Mouse (Mus musculus): ENCODE measurements around the gene Dpp9.

Gene Dpp9

DNA sequence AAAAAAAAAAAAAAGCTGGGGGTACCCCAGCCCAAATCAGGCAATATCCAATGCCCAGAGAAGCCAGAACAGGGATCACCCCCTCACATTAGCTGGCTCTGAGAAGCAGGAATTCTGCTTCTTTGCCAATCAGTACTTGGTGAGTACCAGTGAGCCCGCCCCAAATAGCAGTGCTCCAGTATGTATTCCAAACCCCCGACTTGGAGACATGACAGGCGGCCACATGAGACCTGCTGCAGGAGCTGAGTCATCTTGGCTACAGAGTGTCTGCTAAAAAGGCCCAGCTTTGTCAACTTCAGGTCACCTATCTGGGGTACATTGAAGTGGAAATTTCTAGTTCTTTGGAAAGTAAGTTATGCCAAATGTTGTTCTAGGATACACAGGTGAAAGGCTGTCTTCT, 7.9 kb upstream of the Dpp9 start:
- no peak for DNase-seq

- DNase-seq = no peak
Measured at GRCm38 (mm10) chr17:56224916-56225315, 6.2 kb upstream of the Dpp9 start.

GRCm38 (mm10) chr17:56219805-56220204, 1.1 kb upstream of the Dpp9 start:
- no peak for DNase-seq

- no peak for DNase-seq
Measured at GRCm38 (mm10) chr17:56219251-56219650, 546 bp upstream of the Dpp9 start.

- DNase-seq = no peak
Measured at GRCm38 (mm10) chr17:56217670-56218069, 1.0 kb downstream of the Dpp9 start.

DNA sequence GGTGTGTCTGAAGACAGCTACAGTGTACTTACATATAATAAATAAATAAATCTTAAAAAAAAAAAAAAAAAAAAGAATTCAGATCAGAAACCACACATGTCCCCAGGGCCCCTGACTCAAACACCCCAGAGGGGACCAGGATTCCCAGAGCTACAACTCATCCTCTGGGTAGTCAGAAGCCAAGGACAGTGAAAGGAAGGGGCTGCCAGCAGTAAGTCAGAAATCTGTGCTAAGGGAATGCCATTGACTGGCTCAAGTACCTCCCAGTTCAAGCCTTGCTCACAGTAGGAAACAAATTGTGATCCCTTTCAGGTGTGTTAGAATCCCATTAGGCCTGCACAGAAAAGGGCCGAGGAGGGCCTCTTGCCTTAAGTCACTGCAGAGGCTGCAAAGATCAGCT, 4.5 kb downstream of the Dpp9 start:
- no peak for DNase-seq

GRCm38 (mm10) chr17:56212676-56213075, 6.0 kb downstream of the Dpp9 start:
- no peak for DNase-seq

DNA sequence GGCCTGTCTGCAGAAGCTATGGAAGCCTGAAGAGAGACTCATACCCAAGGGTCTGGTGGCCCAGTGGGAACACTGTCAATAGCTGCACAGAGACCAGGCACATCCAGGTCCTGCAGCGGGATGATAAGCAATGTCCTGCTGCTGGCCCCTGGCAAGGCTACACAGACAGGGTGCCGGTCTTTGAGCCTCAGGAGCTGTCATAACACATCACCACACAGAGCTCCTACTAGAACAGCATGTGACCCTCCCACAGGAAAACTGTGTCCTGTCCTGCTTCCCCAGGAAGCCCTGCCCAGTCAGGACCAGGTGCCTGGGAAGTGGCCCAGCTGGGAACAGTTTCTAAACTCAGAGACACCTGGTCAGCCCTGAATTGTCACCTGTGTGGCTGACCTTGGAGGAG, 7.6 kb downstream of the Dpp9 start:
- DNase-seq = no peak

DNA sequence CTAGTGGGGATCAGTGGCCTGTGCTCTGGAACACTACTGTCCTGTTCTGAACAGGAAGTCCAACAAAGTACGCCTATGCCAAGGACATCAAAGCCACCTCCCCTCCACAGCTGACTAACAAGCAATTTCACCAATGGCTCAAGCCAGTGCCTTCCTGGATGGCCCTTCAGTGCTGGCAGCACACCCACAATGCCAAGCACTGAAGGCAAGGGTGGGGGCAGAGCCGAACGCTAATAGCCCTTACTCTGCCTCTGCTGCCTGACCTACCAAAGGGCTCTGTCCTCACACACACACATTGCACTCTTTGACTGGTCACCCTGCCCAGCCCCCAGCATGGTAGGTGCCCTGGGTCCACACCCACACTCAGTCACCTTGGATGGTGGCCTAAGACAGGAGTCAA, 9.9 kb downstream of the Dpp9 start:
- DNase-seq = no peak

- DNase-seq = no peak
Measured at GRCm38 (mm10) chr17:56207963-56208530, 10.7 kb downstream of the Dpp9 start.

DNA sequence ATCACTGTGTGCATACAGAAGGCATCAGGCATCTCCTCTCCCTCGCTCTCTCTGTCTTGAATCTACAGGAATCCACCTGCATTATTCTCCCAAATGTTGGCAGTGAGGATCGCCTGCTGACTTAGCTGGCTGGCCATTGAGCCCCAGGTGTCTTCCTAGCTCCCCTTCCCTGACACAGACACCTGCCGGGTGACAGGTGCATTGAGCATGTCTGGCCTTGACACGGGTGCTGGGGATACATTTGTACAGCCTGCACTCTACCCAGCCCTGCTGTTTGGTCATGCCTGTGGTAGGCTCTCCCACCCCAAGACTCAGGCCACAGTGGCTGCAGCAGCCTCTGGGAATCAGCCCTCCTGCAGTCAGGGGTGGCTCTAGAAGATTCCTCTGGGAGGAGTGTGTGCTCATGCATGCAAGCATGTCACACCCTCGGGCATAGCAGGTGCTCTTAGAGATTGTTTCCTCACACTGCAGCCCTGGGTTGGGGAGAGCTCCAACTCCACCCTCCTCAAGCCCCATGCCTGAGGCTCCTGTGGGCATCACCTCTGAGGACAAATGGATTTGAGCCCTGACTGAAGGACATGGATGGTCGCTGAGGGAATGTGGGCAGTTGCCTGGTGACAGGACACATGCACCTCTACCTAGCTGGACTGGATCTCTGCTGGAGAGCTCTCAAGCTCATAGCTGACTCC, 11.6 kb downstream of the Dpp9 start:
- DNase-seq = no peak

DNA sequence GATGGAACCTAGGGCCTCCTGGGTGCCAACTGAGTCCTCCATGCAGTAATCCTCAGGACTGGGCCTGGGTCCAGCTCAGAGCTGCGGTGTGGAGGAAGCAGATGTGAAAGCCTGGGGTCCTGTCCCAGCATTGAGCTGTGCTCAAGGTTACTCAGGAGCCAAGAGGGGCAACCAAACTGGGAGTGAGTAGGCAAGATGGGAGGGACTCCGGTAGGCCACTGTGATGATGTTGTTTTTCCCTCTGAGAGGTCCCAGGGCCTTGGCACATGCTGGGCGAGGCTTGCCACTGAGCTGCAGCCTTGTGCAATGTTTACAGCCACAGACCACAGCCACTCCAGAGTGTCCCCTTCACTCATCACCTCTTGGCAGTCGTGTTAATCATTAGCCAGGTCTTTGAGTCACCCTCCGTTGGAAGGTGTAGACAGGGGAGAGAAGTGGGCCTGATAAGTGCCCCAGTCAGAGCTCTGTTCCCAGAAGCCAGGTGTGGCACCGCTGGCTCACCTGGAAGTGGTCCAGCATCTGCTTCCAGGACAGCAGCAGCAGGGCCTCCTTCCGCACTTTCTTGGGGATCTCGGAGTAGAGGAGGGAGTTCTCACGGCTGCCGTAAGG, 12.3 kb downstream of the Dpp9 start:
- no peak for DNase-seq

- no peak for DNase-seq
Measured at GRCm38 (mm10) chr17:56203729-56204128, 15.0 kb downstream of the Dpp9 start.

GRCm38 (mm10) chr17:56202476-56202875, 16.2 kb downstream of the Dpp9 start:
- DNase-seq = no peak

GRCm38 (mm10) chr17:56201642-56202041, 17.1 kb downstream of the Dpp9 start:
- DNase-seq = no peak

GRCm38 (mm10) chr17:56200586-56200985, 18.1 kb downstream of the Dpp9 start:
- DNase-seq = peak; percentile 25

DNA sequence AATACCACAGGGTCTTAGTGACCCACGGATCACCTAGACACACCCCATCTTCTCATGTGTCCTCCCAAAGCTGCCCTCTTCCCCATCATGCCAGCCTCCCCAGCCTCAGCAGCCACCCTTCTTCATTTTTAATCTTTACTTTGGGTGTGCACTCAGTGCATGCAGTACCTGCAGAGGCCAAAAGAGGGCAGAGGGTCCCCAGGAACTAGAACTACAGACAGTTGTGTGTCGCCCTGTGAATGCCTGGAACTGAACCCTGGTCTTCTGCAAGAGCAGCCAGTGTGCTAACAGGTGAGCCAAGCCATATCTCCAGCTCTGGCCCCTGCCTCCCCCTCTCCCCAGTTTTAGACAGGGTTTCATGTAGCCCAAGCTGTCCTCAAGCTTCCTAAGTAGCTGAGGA, 21.8 kb downstream of the Dpp9 start:
- peak; percentile 20 for DNase-seq

DNA sequence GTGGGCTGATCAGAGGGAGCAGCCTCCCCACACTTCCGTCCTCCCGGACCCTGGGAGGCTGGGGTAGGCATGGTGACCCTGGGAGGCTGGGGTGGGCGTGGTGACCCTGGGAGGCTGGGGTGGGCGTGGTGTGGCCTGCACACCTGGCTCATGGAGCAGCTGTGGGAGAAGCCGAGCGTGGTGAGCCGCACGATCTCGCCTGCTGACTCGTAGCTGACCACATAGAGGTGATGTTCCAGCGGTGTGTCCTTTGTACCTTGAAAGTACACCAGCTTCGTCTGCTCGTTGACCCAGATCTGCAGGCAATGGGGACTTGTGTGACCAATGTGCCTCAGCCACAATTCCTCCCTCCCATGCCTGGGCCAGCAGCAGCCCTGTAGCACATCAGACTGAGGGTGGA, 23.9 kb downstream of the Dpp9 start:
- DNase-seq = no peak

GRCm38 (mm10) chr17:56194357-56194756, 24.3 kb downstream of the Dpp9 start:
- DNase-seq = no peak

DNA sequence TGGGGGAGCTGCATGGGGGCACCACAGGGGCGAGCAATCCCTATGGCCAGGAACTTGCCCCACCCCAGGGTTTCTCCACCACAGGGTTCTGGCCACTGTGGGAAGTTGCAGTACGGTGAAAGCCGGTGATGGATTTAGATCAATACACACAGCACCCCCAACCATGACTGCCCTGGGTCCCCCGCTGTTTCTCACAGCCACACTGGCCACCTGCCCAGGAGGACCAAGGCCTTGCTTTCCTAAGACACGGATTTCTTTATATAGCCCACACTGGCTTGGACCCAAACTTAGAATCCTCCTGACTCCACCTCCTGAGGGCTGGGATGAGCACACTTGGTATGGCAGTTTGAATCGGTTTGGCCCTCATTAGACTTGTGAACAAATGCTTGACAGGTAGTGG, 27.4 kb downstream of the Dpp9 start:
- no peak for DNase-seq

GRCm38 (mm10) chr17:56185281-56186141, 33.2 kb downstream of the Dpp9 start:
- DNase-seq = peak; percentile 74

DNA sequence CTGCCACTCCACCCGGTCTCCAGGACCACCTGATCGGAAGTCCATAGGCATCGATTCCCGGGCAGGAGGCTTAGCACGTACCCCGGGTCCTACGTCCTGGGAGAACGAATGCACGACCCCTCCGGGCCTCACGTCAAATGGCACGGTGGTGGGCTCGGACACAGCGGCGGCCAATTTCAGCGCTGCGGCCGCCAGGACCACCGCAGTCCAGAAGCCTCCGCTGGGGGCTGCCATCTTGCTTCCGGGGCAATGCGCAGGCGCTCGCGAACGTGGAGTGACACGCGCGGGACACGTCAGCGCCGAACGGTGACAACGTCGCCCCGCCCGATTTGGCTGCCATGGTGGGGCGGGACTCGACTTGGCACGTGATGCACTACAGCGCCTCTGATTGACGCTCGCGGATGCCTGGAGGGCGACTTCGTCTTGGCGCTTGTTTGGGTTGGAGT, 35.0 kb downstream of the Dpp9 start, which contains the start of gene Mydgf:
Mydgf (minus strand) TSS at position 263 of the 446 bp plus-strand sequence.
- peak; percentile 96 for DNase-seq

DNA sequence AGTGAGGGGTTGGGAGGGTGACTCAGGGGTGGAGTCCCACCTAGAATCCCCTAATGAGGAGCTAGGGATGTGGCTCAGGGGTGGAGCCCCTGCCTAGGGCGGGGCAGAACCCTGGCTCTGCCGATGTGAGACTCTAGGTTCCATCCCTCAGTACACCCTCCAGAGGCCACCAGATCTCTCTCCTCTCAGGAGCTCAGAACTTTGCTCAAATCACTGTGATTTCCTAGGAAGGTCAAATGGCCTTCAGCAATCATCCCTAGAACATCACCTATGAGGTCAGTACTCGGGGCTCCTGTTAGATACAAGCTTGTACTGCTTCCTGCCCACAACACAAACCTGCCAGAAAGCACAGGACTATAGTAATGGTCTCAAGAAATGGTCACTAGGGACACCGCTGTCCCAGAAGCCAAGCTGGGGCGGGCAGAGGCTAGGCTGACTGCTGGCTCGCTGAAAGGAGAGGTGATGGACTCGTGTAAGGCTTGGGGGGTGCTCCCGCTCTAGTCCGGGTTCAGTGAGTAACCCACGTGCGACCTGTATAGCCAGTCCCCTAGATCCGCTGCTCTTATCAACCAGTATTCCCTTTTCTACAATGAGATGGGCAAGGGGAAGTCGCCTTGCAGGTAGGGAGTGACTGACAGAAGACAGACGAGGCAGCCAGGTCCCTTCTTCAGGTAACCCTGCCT, 35.6 kb downstream of the Dpp9 start:
- peak; percentile 6 for DNase-seq

Measured in retina, postnatal 1 day (tissue).